Mouse (Mus musculus) heart, embryonic 12.5 days (tissue): ENCODE measurements around the gene Actr10. TPM values are rescaled to one million over a fixed set of nuclear protein-coding genes. Genes with fewer than 3 reads are reported as not detected.

Experiments
- ATAC-seq: fragments of 200-750 bp; cut with Nextera tagmentation; 2 replicates; pipeline ENCODE4 v1.8.0; 2017; ENCODE audit warnings: moderate TSS enrichment, moderate library complexity; ENCODE audit not compliant: insufficient number of reproducible peaks, low FRiP score
- H3K27ac ChIP-seq: fragments of 300-500 bp; sonication (generic); 2 replicates; pipeline ENCODE4 v1.5.1; 2016; ENCODE audit warnings: mild to moderate bottlenecking, moderate library complexity; ENCODE audit not compliant: poor library complexity, severe bottlenecking
- H3K27me3 ChIP-seq: fragments of 300-500 bp; sonication (generic); replicated peaks from 2 replicates; pipeline ENCODE4 v1.6.1; 2016; ENCODE audit warnings: mild to moderate bottlenecking, moderate library complexity
- H3K36me3 ChIP-seq: fragments of 300-500 bp; sonication (generic); 2 replicates; pipeline ENCODE4 v1.6.1; 2016; ENCODE audit warnings: mild to moderate bottlenecking, moderate library complexity
- H3K4me1 ChIP-seq: fragments of 300-500 bp; sonication (generic); replicated peaks from 2 replicates; pipeline ENCODE4 v1.6.1; 2016; ENCODE audit warnings: mild to moderate bottlenecking
- H3K4me2 ChIP-seq: fragments of 300-500 bp; sonication (generic); 2 replicates; pipeline ENCODE4 v1.6.1; 2016; ENCODE audit warnings: mild to moderate bottlenecking, moderate library complexity
- H3K4me3 ChIP-seq: fragments of 300-500 bp; sonication (generic); 2 replicates; pipeline ENCODE4 v1.5.1; 2016; ENCODE audit warnings: mild to moderate bottlenecking
- H3K9ac ChIP-seq: fragments of 300-500 bp; sonication (generic); 2 replicates; pipeline ENCODE4 v1.6.1; 2016; ENCODE audit warnings: mild to moderate bottlenecking, moderate library complexity
- H3K9me3 ChIP-seq: fragments of 300-500 bp; sonication (generic); replicated peaks from 2 replicates; pipeline ENCODE4 v1.6.1; 2016; ENCODE audit warnings: mild to moderate bottlenecking, moderate library complexity
- WGBS: fragments of 180-500 bp; shearing (Covaris S2); methylation state at CpG from one replicate; pipeline ENCODE4 v1.1.7; 2016; 5-methylcytosine and 5-hydroxymethylcytosine counted together
- polyA plus RNA-seq: library from polyadenylated mRNA; unstranded; fragments of >200 nt; fragmentation: Nextera tagmentation; extraction: Ambion mirVana; gene quantifications from 2 replicates; pipeline ENCODE4 v1.2.1, GENCODE M21; 2016

The Actr10 gene
- 196 and 197 TPM in 2 replicates for polyA plus RNA-seq

DNA sequence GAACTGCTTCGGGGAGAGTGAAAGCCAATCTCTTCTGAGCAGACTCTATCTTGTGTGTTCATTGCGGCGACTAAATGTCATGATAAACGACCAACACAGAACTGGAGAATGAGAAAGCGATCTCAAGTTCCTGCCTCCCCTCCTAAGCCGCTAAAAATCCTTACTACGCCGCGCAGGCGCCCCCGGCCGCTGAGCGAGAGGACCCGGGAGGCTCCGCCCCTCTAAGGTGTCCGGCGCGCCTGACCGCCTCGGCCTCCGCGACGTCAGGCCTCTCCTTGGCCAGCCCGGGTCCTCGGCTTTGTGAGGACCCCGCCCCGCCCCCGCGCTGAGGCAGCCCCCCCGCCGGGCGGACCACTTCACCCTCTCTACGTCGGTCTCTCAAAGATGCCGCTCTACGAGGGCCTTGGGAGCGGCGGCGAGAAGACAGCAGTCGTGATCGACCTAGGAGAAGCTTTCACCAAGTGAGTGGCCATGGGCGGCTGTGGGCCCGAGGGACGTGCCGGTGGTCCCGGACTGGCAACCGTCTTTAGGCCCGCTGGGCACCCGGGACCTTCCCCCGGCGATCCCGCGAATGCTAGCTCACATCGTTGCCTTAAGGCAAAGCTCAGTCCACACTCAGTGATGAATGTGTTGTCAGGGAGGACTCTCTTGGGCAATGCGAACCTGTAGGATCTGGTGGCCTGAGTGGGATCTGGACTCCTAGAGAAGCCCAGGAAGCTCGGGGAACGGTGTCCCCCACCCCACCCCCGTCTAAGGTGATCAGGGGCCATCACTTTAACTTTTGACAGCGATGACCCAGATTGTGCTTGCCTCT is at the start of gene Actr10:
Actr10 (plus strand) TSS at position 287 of the 814 bp plus-strand sequence.
- H3K4me1 ChIP-seq = peaks cover 3% of the 10 kb centered on the region
- peaks cover 14% of the 10 kb centered on the region for H3K36me3 ChIP-seq
- H3K9me3 ChIP-seq = 0 out of 2 replicates have a peak, but pooled peaks cover 2% of the 10 kb centered on the region
- no peaks in the 10 kb centered on the region for H3K27me3 ChIP-seq
- peak within 1 kb of the TSS; percentile 91 for H3K4me3 ChIP-seq
- WGBS = under 1% methylated on average over 59 of the region's 59 CpGs
- H3K27ac ChIP-seq = peak within 1 kb of the TSS; percentile 91
- peak; percentile 97 for ATAC-seq
- H3K9ac ChIP-seq = peak within 1 kb of the TSS; percentile 91
- H3K4me2 ChIP-seq = peak within 1 kb of the TSS; percentile 79

- Histone ChIP-seq H3K4me1 (0 out of 2 replicates have a peak, but pooled peaks cover 5% of the 10 kb centered on the region), H3K4me2 (no peak overlapping the region), H3K4me3 (no peak overlapping the region), H3K27ac (no peak overlapping the region), H3K9me3 (no peaks in the 10 kb centered on the region), H3K36me3 (peaks cover 77% of the 10 kb centered on the region), H3K27me3 (no peaks in the 10 kb centered on the region), H3K9ac (no peak overlapping the region)
- 72% methylated on average over 5 of the region's 5 CpGs for WGBS
- ATAC-seq = no peak
Measured at GRCm38 (mm10) chr12:70890405-70890804, 47.3 kb upstream of the Actr10 start.

GRCm38 (mm10) chr12:70890874-70891470 is 46.7 kb upstream of the Actr10 start:
- Histone ChIP-seq H3K36me3 (peaks cover 75% of the 10 kb centered on the region), H3K4me3 (no peak overlapping the region), H3K9me3 (no peaks in the 10 kb centered on the region), H3K4me1 (0 out of 2 replicates have a peak, but pooled peaks cover 5% of the 10 kb centered on the region), H3K9ac (no peak overlapping the region), H3K27ac (no peak overlapping the region), H3K4me2 (no peak overlapping the region), H3K27me3 (no peaks in the 10 kb centered on the region)
- no peak for ATAC-seq
- WGBS = 83% methylated on average over 8 of the region's 8 CpGs

DNA sequence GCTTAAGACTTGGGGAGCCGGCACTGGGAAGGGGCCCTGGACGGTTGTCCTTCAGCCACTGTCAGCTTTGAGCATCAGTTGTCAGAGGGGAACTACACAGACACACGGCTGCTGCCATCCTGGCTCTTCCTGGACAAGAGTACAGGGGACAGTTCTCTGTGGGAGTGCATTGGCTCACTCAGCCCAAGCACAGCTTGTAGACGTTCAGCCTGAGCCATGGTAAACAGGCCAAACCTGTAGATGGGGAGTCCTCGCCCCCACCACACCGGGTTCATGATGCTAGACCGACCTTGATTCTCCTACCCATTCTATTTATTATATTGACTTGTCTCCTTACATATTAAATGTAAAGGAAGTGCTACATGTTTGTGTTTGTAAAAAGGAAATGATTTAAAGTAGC is 42.4 kb upstream of the Actr10 start:
- H3K9ac ChIP-seq = no peak overlapping the region
- H3K36me3 ChIP-seq = peaks cover 87% of the 10 kb centered on the region
- H3K4me3 ChIP-seq = no peak overlapping the region
- ATAC-seq = no peak
- 81% methylated on average over 7 of the region's 7 CpGs for WGBS
- no peak overlapping the region for H3K4me2 ChIP-seq
- H3K4me1 ChIP-seq = no peaks in the 10 kb centered on the region
- H3K27ac ChIP-seq = no peak overlapping the region
- no peaks in the 10 kb centered on the region for H3K9me3 ChIP-seq
- H3K27me3 ChIP-seq = no peaks in the 10 kb centered on the region

- H3K4me2 ChIP-seq = no peak overlapping the region
- no peak for ATAC-seq
- WGBS = 92% methylated on average over 10 of the region's 10 CpGs
- no peak overlapping the region for H3K9ac ChIP-seq
- H3K9me3 ChIP-seq = no peaks in the 10 kb centered on the region
- no peaks in the 10 kb centered on the region for H3K27me3 ChIP-seq
- H3K4me1 ChIP-seq = no peaks in the 10 kb centered on the region
- H3K27ac ChIP-seq = no peak overlapping the region
- no peak overlapping the region for H3K4me3 ChIP-seq
- peaks cover 79% of the 10 kb centered on the region for H3K36me3 ChIP-seq
Measured at GRCm38 (mm10) chr12:70896068-70896467, 41.6 kb upstream of the Actr10 start.

GRCm38 (mm10) chr12:70897434-70897833 is 40.2 kb upstream of the Actr10 start:
- Histone ChIP-seq H3K27me3 (no peaks in the 10 kb centered on the region), H3K4me2 (no peak overlapping the region), H3K36me3 (peaks cover 77% of the 10 kb centered on the region), H3K9ac (no peak overlapping the region), H3K4me1 (no peaks in the 10 kb centered on the region), H3K9me3 (no peaks in the 10 kb centered on the region), H3K27ac (no peak overlapping the region), H3K4me3 (no peak overlapping the region)
- WGBS = 82% methylated on average over 8 of the region's 8 CpGs
- no peak for ATAC-seq

GRCm38 (mm10) chr12:70898450-70898849 is 39.2 kb upstream of the Actr10 start:
- ATAC-seq = no peak
- no peak overlapping the region for H3K9ac ChIP-seq
- no peaks in the 10 kb centered on the region for H3K4me1 ChIP-seq
- no peak overlapping the region for H3K4me2 ChIP-seq
- no peak overlapping the region for H3K27ac ChIP-seq
- no peaks in the 10 kb centered on the region for H3K9me3 ChIP-seq
- H3K36me3 ChIP-seq = peaks cover 77% of the 10 kb centered on the region
- H3K4me3 ChIP-seq = no peak overlapping the region
- no peaks in the 10 kb centered on the region for H3K27me3 ChIP-seq
- 85% methylated on average over 8 of the region's 8 CpGs for WGBS

- H3K27ac ChIP-seq = no peak overlapping the region
- H3K4me3 ChIP-seq = no peak overlapping the region
- H3K27me3 ChIP-seq = no peaks in the 10 kb centered on the region
- H3K9me3 ChIP-seq = 0 out of 2 replicates have a peak, but pooled peaks cover 5% of the 10 kb centered on the region
- peaks cover 11% of the 10 kb centered on the region for H3K4me1 ChIP-seq
- no peak for ATAC-seq
- H3K36me3 ChIP-seq = peaks cover 27% of the 10 kb centered on the region
- no peak overlapping the region for H3K9ac ChIP-seq
- WGBS = 92% methylated on average over 10 of the region's 10 CpGs
- no peak overlapping the region for H3K4me2 ChIP-seq
Measured at GRCm38 (mm10) chr12:70904471-70904870, 33.2 kb upstream of the Actr10 start.

GRCm38 (mm10) chr12:70906867-70907266 is 30.8 kb upstream of the Actr10 start:
- no peak overlapping the region for H3K9ac ChIP-seq
- H3K36me3 ChIP-seq = peaks cover 18% of the 10 kb centered on the region
- no peak overlapping the region for H3K4me2 ChIP-seq
- WGBS = 60% methylated on average over 9 of the region's 9 CpGs
- H3K9me3 ChIP-seq = 0 out of 2 replicates have a peak, but pooled peaks cover 5% of the 10 kb centered on the region
- no peak overlapping the region for H3K27ac ChIP-seq
- H3K4me1 ChIP-seq = peaks cover 14% of the 10 kb centered on the region
- H3K27me3 ChIP-seq = no peaks in the 10 kb centered on the region
- no peak overlapping the region for H3K4me3 ChIP-seq
- no peak for ATAC-seq

DNA sequence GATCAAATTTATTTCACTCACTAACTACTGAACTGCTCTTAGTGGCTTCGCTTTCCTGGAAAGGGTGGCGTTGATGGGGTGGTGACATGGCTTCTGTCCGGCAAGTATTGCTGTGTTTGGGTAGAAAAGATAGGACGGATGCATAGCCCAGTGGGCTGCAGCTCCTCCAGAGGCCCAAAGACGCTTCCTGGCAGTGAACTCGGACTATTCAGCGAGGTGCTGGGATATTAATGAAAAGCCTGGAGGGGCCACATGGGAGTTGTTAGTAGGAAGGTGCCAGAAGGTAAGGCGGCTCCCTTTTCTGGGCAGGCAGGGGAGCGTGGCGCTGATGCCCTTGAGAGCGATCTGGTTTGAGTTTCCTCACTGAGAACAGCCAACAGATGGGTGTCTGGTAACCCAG is 30.0 kb upstream of the Actr10 start:
- peak overlapping the region; percentile 17; the same call in 1 of the 2 replicates for H3K4me2 ChIP-seq
- 0 out of 2 replicates have a peak overlapping the region, but pooled peaks have one; percentile 16 for H3K27ac ChIP-seq
- H3K9ac ChIP-seq = no peak overlapping the region
- peaks cover 12% of the 10 kb centered on the region for H3K36me3 ChIP-seq
- H3K27me3 ChIP-seq = no peaks in the 10 kb centered on the region
- no peak for ATAC-seq
- 0 out of 2 replicates have a peak, but pooled peaks cover 5% of the 10 kb centered on the region for H3K9me3 ChIP-seq
- 51% methylated on average over 11 of the region's 11 CpGs for WGBS
- H3K4me3 ChIP-seq = no peak overlapping the region
- peaks cover 14% of the 10 kb centered on the region for H3K4me1 ChIP-seq

- peaks cover 8% of the 10 kb centered on the region for H3K36me3 ChIP-seq
- no peak overlapping the region for H3K9ac ChIP-seq
- H3K27ac ChIP-seq = 0 out of 2 replicates have a peak overlapping the region, but pooled peaks have one; percentile 16
- no peaks in the 10 kb centered on the region for H3K27me3 ChIP-seq
- WGBS = 53% methylated on average over 4 of the region's 4 CpGs
- no peak overlapping the region for H3K4me3 ChIP-seq
- H3K4me1 ChIP-seq = peaks cover 14% of the 10 kb centered on the region
- 0 out of 2 replicates have a peak, but pooled peaks cover 5% of the 10 kb centered on the region for H3K9me3 ChIP-seq
- no peak for ATAC-seq
- peak overlapping the region; percentile 17; the same call in 1 of the 2 replicates for H3K4me2 ChIP-seq
Measured at GRCm38 (mm10) chr12:70908076-70908475, 29.6 kb upstream of the Actr10 start.
